Mouse (Mus musculus) MEL (cell line): Measurements from ENCODE around the gene Fzd1.

ENCODE experiments used
- BHLHE40 ChIP-seq: IDR thresholded peaks from 2 replicates; pipeline ENCODE4 v1.6.1; 2012; ENCODE audit warnings: low read depth, mild to moderate bottlenecking, inconsistent platforms, low read length, improper control_type of control experiment, borderline replicate concordance
- CTCF ChIP-seq, 3 experiments: IDR thresholded peaks in 2 of 3; conservative IDR thresholded peaks in 1 of 3; 2 replicates each; pipeline ENCODE4 v1.5.1; 2011 to 2012; ENCODE audit warnings: low read length in 3 of 3, low read depth in 2 of 3, mild to moderate bottlenecking in 2 of 3, improper control_type of control experiment in 1 of 3, inconsistent platforms in 1 of 3, mixed read lengths in 1 of 3, moderate library complexity in 1 of 3; ENCODE audit not compliant: control insufficient read depth in 1 of 3, insufficient read depth in 1 of 3, poor library complexity in 1 of 3, severe bottlenecking in 1 of 3

DNA sequence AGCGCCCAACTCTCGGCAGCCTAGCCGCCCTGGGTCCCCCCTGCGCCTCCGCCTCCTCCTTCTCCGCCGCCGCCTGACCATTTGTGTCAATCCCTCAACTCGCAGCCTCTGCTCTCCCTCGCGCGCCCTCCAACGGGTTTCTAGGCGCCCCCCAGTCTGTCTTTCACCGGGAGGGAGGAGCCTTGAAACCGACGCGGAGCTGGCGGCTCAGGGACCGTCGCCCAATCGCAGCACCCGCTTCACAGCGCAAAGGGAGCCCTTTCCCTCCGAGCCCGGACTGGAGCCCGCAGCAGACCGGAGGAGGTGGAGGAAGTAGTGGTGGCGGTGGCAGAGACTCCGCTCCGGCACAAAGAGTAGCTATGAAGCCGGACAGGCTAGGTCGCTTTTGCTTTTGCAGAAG lies at the start of gene Fzd1:
- no peak for TF ChIP-seq BHLHE40
- TF ChIP-seq CTCF (IDR thresholded peaks at IDR 0.05 in 2 of 3, conservative IDR thresholded peaks at IDR 0.05 in 1 of 3; ENCODE audit: control insufficient read depth in 1 of 3, insufficient read depth in 1 of 3, low read depth in 2 of 3, low read length in 3 of 3, poor library complexity in 1 of 3, severe bottlenecking in 1 of 3): no peak
